Comparison of ENCODE assay signal across 7 mouse cellular contexts in genomic region chr2:13010460-13011341, GRCm38 (mm10). TPM values are rescaled to one million over a fixed set of nuclear protein-coding genes. Genes with fewer than 3 reads are reported as not detected.
A peak's percentile ranks its signal among the peaks of the same experiment; 100 is the strongest.
DNase-seq lines count a peak whose midpoint lies in the region; ATAC-seq and TF ChIP-seq lines count a peak whose summit lies in the region.

No protein-coding gene starts in this region.

- peak; percentile 20 for DNase-seq in ES-E14 (ENCODE audit: low read depth, low spot score)
- DNase-seq in brain, embryonic 14.5 days (ENCODE audit: low read depth): peak; percentile 57
- peak; percentile 35 to 37 for DNase-seq in frontal cortex, postnatal 25 days (ENCODE audit: low spot score in 2 of 2)
- DNase-seq in hindbrain, embryonic 14.5 days (ENCODE audit: low spot score): peak; percentile 42
- peak; percentile 48 to 61 for DNase-seq in left cerebral cortex, adult 2 months (ENCODE audit: extremely low spot score in 1 of 2, low spot score in 2 of 2)

- peaks cover 44% of the 10 kb centered on the region for H3K27me3 ChIP-seq in hindbrain, embryonic 14.5 days (ENCODE audit: control insufficient read depth, insufficient read depth, low read length)
- H3K27me3 ChIP-seq in stomach, embryonic 15.5 days (replicated peaks): peaks cover 34% of the 10 kb centered on the region

- H3K27ac ChIP-seq in ES-E14 (ENCODE audit: insufficient read depth, low read depth, low read length, poor library complexity, severe bottlenecking): no peak overlapping the region
- H3K27ac ChIP-seq in hindbrain, embryonic 14.5 days: peak overlapping the region; percentile 52
- H3K27ac ChIP-seq in left cerebral cortex, adult 2 months: peak overlapping the region; percentile 92
- H3K27ac ChIP-seq in stomach, embryonic 15.5 days: no peak overlapping the region

- H3K4me2 ChIP-seq in hindbrain, embryonic 14.5 days (replicated peaks): peak overlapping the region; percentile 98
- H3K4me2 ChIP-seq in stomach, embryonic 15.5 days: peak overlapping the region; percentile 100

- intact Hi-C loops in left cerebral cortex, adult 2 months (cut with DNase I): loop anchor here (1.0 to 5.0 kb wide), 6 partner anchors 50 to 301 kb away; no protein-coding TSS in a partner anchor

- under 1% methylated on average over 71 of the region's 75 CpGs for WGBS in hindbrain, embryonic 14.5 days
- WGBS in stomach, embryonic 15.5 days: under 1% methylated on average over 73 of the region's 75 CpGs

- no peaks in the 10 kb centered on the region for H3K36me3 ChIP-seq in ES-E14 (ENCODE audit: control insufficient read depth, insufficient read depth, low read length, poor library complexity, severe bottlenecking)
- H3K36me3 ChIP-seq in hindbrain, embryonic 14.5 days (replicated peaks; ENCODE audit: control insufficient read depth, insufficient read depth): no peaks in the 10 kb centered on the region
- no peaks in the 10 kb centered on the region for H3K36me3 ChIP-seq in stomach, embryonic 15.5 days

- H3K4me3 ChIP-seq in ES-E14 (ENCODE audit: insufficient read depth in 1 of 2, low read depth in 1 of 2, low read length in 2 of 2, poor library complexity in 1 of 2, severe bottlenecking in 1 of 2): peak overlapping the region; percentile 54 to 65
- peak overlapping the region; percentile 63 for H3K4me3 ChIP-seq in hindbrain, embryonic 14.5 days (replicated peaks; ENCODE audit: low read length)
- peak overlapping the region; percentile 79 for H3K4me3 ChIP-seq in left cerebral cortex, adult 2 months
- H3K4me3 ChIP-seq in stomach, embryonic 15.5 days (replicated peaks): peak overlapping the region; percentile 52

- TF ChIP-seq CTCF in brain, embryonic 14.5 days (IDR thresholded peaks at IDR 0.05; ENCODE audit: borderline replicate concordance, extremely low read depth, insufficient read depth, insufficient read length): peak; percentile 21; the same call in 1 of the 2 replicates
- TF ChIP-seq CTCF in left cerebral cortex, adult 2 months (IDR thresholded peaks at IDR 0.05): peak; percentile 34

- no peaks in the 10 kb centered on the region for H3K9me3 ChIP-seq in ES-E14 (ENCODE audit: control insufficient read depth, insufficient read depth, low read depth, low read length)
- no peaks in the 10 kb centered on the region for H3K9me3 ChIP-seq in hindbrain, embryonic 14.5 days (ENCODE audit: control insufficient read depth, low read length)
- no peaks in the 10 kb centered on the region for H3K9me3 ChIP-seq in stomach, embryonic 15.5 days

- H3K9ac ChIP-seq in ES-E14 (ENCODE audit: insufficient read depth, low read depth, low read length, poor library complexity, severe bottlenecking): no peak overlapping the region
- peak overlapping the region; percentile 70 for H3K9ac ChIP-seq in hindbrain, embryonic 14.5 days
- H3K9ac ChIP-seq in stomach, embryonic 15.5 days: peak overlapping the region; percentile 19; the same call in 1 of the 2 replicates

- in situ Hi-C loops in ES-E14 (cut with MboI; ENCODE audit: low sequenced_read_pairs in 2 of 2, unreplicated experiment in 2 of 2): no loop called here

- no peak for TF ChIP-seq POLR2A in brain, embryonic 14.5 days (IDR thresholded peaks at IDR 0.05; ENCODE audit: borderline replicate concordance, extremely low read depth, insufficient read depth, insufficient read length, poor library complexity, severe bottlenecking)

- peaks cover 0 to 3% of the 10 kb centered on the region in 2 experiments; a peak in 1 of 4 replicates for H3K4me1 ChIP-seq in ES-E14 (ENCODE audit: control insufficient read depth in 2 of 2, insufficient read depth in 2 of 2, low read length in 2 of 2, poor library complexity in 1 of 2)
- H3K4me1 ChIP-seq in hindbrain, embryonic 14.5 days (replicated peaks; ENCODE audit: control insufficient read depth, insufficient read depth, low read length): peaks cover 15% of the 10 kb centered on the region
- H3K4me1 ChIP-seq in stomach, embryonic 15.5 days: peaks cover 18% of the 10 kb centered on the region

- ATAC-seq in hindbrain, embryonic 14.5 days (ENCODE audit: low FRiP score): peak; percentile 73
- ATAC-seq in megakaryocyte progenitor cell, adult 5-6 weeks (replicated peaks; ENCODE audit: poor library complexity): 0 out of 2 replicates have a peak, but pooled peaks have one; percentile 23
- ATAC-seq in stomach, embryonic 15.5 days (ENCODE audit: insufficient read depth, low FRiP score, low read depth): peak; percentile 60

TF ChIP-seq in ES-E14, 5 proteins besides CTCF, POLR2A, EP300 and RAD21:
- no peak for TF ChIP-seq ZC3H11A (IDR thresholded peaks at IDR 0.05; ENCODE audit: borderline replicate concordance, low read depth, low read length)
- no peak for TF ChIP-seq MAFK (IDR thresholded peaks at IDR 0.05; ENCODE audit: insufficient read depth, low read depth, low read length)
- no peak for TF ChIP-seq CHD2 (IDR thresholded peaks at IDR 0.05; ENCODE audit: low read depth, low read length)
- TF ChIP-seq ZNF384 (IDR thresholded peaks at IDR 0.05; ENCODE audit: low read depth, low read length): no peak
- TF ChIP-seq HCFC1 (IDR thresholded peaks at IDR 0.05; ENCODE audit: borderline replicate concordance, insufficient read depth, low read length): no peak

RNA-seq across cellular contexts. Expression of gene C1ql3, which starts 0.9 kb away (rescaled TPM):
- 0.16 and 0.36 TPM in 2 replicates for total RNA-seq in ES-E14 (2012; rRNA removed)
- 4.1 and 6.1 TPM in 2 replicates for polyA plus RNA-seq in brain, embryonic 14.5 days (2012; rRNA removed)
- polyA plus RNA-seq in hindbrain, embryonic 14.5 days (2014; fragmentation: Nextera tagmentation; extraction: Ambion mirVana): 7.5 and 7.9 TPM in 2 replicates
- 100 to 1,000 TPM; 112 to 137 TPM for total RNA-seq in left cerebral cortex, adult 2 months (2021)
- total RNA-seq in megakaryocyte progenitor cell, adult 5-6 weeks (2015): not detected in 2 replicates
- total RNA-seq in megakaryocyte progenitor cell, adult 5-6 weeks (2017): not detected in 2 replicates
- 0.26 and 0.32 TPM in 2 replicates for polyA plus RNA-seq in stomach, embryonic 15.5 days (2015; fragmentation: Nextera tagmentation; extraction: Ambion mirVana)

Comparison
In these comparisons a context has a peak if more than half of its experiments do, and no peak if none do; other contexts are left out.
1. H3K27ac ChIP-seq: peak in hindbrain, embryonic 14.5 days (single experiment) and left cerebral cortex, adult 2 months (single experiment); none in ES-E14 (single experiment) and stomach, embryonic 15.5 days (single experiment).
2. ATAC-seq: peak in every context shown above with its lines; median percentile 73 in hindbrain, embryonic 14.5 days; 60 in stomach, embryonic 15.5 days; 23 in megakaryocyte progenitor cell, adult 5-6 weeks.
3. RNA of gene C1ql3, which starts 0.9 kb away (total RNA-seq): 112 to 137 TPM in left cerebral cortex, adult 2 months; 0.16 to 0.36 TPM in ES-E14 and not detected in megakaryocyte progenitor cell, adult 5-6 weeks; every median in the first group is over 10 times any median in the second.
4. Peak in every context shown above with its lines, with median percentiles within 50 percentile points of each other: DNase-seq and H3K4me3 ChIP-seq.